Mouse (Mus musculus): ENCODE results near the gene Sec63.
A peak's percentile ranks its signal among the peaks of the same experiment; 100 is the strongest.

Gene Sec63

DNA sequence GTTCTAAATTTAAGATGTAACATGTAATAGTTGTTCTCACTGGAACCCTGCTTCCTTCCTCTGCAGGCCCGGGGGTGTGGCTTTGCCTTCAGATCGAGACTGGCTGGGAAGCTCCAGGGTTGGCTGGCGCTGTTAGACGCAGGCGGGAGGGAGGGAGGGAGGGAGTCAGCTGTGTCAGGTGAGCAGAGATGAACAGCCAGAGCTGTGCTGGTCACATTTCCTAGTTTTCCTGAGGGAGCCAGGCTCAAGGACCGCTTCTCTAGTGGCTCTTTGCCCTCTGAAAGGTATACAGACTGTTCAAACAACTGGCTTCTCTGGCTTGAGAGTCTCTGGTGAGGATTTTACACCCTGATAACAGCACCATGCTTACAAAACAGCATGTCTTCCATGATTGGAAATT, 69.1 kb downstream of the Sec63 start:
- no peak for DNase-seq

DNA sequence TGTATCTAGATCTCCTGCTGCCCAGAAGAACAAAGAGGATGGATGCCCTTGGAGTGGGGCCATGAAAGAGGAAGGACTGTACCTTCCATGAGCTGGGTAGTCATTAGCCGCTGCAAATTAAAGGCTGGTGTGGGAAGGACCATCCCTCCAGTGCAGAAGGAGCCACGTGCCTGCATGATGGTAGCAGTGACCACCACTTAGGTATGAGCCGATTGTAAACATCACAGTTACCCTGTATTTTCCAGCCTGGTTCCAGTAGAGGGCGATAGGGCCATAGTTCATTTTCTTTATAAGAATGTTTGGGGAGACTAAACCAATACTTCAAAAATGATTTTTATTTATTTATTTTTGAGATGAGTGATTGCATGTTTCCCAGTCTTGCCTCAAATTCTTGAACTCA, 71.4 kb downstream of the Sec63 start:
- DNase-seq = no peak

DNA sequence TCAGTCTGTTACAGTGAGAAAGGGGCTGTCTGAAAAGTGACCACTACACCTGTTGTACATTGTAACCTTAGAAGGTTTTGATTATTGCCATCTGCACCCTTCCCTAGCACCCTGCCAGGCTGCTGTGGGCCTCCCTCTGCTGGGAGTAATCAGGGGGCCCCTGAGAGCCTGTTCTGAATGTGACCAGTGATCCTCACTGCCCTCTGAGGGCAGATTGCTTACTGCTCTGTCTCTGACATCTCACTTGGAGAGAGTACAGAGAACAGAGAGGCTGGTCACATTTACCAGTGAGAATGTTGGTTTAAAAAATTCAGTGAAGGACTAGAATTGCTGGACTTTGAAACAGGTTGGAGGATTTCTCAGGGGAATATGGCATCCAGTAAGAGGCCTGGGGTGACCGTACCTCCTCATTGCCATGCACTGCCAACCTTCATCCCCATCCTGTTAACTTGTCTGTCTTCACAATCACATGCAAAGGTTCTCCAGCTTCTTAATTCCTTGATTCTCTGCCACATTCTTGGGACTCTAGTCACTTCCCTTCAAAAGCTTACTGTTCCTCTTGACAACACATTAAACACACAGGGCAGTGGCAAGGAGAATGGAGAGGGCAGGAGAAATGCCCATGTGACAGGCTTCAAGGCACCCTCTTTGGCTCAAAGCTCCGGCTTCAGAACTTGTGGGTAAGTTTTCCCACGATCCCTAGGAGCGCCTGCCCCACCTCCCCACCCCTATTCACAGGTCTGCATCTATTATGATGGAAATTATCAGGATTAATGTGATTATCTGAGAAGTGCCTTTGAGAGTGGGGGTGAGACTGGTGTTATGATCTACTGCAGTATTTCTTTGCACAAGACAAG, 72.8 kb downstream of the Sec63 start:
- no peak for DNase-seq

DNA sequence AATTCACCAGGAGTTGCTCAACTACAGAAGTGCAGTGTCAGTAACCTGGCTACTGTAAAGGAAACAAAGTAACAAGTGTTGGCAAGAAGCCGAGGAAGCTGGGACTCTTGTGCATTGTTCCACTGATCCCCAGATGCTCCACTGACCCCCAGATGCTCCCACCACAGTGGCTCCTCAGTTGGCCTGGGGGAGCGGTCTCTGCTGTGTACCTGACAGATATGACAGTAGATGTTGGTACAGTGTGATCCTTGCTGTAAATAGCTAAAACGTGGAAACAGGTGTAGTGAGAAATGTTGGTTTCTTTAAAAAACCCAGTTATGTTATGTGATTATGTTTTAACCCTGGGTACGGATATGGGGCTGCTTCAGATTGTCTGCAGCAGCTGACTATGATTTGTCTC, 76.8 kb downstream of the Sec63 start:
- DNase-seq = no peak

DNA sequence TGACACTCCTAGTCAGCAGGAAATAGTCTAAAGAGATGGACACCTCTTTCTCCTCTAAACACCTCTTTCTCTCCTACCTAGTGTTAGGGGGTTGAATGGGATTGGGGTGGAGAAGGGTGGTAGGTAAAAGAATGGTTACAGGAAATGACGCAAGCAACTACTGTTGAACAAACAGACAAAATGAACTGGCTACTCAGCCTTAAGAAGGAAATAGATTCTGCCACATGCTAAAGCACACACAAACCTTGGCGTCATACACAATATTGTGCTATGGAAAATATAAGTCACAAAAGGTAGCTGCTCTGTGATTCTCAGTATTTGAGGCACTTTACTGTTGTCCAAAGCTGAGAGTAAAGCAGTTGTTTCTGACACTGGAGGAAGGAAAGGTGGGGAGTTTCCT, 77.4 kb downstream of the Sec63 start:
- no peak for DNase-seq

DNA sequence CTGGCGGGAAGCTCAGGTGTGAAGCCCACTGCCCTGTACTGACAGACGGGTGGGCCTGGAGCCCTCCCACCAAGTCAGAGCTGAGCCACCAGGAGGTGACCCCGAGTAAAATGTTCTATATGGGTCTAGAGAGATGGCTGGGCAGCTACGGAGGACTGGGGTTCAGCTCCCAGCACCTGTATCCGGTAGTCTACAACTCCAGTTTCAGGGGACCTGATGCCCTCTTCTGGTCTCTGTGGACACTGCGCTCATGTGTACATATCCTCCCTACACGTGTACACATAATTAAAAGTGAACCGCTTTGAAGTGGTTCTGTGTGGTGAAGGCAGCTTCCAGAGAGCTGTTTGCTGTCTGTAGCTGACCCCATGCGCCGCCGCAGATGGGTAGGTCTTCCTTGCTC, 78.7 kb downstream of the Sec63 start:
- no peak for DNase-seq

DNA sequence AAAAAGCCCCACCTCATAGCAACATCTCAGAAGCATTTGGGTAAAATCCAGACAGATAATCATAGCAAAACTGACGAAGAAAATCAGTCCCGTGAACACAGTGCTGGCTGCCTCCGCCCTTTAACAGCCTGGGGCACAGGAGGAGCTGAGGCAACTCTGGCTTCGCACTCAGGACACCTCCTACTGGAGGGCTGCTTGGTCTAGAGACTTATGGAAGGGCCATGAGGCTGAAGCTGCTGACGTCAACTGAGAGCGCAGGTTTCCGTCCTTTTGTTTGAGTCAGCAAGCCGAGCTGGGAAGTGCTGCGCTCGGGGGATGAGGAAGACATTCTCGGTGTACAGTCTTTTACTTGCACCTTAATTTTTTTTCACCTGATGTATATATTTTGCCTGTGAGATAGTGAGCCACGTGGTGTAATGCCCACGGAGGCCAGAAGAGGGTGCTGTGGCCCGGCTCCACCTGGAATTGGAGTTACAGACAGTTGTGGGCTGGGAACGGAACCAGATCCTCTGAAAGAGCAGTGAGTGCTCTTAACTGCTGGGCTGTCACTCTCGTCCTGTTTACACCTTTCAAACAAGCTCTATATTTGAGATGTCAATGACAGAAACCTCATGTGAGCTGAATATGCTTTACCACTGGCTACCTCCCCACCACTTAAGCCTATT, 80.4 kb downstream of the Sec63 start:
- DNase-seq = no peak

DNA sequence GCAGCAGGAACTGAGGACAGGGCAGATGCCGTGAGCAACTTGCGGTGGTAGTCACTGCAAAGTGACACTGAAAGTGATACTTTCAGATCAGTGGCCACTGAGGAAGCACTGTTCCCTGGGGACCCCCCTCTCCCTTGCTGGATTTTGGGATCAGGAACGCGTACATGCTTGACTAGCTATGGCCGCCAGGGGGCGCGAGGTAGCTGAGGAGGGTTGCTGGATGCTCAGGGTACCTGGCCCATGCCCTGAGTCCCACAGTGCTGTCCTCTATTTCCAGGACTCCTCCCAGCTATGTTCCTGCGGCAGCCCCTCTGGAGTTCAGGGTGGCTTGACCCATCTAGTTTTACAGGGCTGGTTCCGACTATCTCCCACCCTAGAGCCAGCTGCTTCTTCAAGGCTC, 81.1 kb downstream of the Sec63 start:
- DNase-seq = peak; percentile 57

DNA sequence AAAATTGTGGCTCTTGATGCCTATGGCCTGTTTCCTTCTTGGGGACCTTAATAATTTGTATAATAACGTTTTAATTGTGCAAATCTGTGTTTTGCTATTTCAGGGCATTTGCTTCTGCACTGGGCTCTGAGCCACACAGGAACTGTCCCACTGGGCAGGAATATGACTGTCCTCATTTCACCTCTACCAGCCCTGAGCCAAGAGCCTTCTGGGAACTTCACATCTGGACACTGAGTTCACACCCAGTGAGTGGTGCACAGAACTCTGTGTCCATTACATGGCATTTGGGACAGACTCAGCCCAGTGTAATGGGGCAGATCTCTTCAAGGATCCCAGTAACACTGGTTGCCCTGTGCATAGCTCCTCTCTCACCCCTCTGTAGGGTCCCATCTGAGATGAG, 82.1 kb downstream of the Sec63 start:
- no peak for DNase-seq

DNA sequence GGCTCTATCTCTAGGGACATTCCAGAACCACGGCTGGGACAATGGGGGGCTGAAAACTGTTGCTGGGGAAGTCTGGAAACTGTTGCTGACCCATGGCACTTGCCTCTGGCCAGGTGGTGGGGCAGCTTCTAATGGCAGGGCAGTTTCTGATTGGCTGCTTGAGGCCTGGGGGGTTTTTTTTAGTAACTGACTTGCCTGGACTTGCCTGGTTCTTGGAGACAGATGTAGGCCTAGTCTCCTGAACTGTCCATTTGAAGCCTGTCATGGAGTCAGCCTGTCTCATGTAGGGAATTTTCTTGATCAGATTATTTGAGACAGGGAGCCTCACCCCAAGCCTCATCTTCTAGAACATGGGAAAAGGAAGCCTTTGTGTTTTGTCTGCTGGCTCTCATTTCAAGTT, 84.2 kb downstream of the Sec63 start:
- no peak for DNase-seq

DNA sequence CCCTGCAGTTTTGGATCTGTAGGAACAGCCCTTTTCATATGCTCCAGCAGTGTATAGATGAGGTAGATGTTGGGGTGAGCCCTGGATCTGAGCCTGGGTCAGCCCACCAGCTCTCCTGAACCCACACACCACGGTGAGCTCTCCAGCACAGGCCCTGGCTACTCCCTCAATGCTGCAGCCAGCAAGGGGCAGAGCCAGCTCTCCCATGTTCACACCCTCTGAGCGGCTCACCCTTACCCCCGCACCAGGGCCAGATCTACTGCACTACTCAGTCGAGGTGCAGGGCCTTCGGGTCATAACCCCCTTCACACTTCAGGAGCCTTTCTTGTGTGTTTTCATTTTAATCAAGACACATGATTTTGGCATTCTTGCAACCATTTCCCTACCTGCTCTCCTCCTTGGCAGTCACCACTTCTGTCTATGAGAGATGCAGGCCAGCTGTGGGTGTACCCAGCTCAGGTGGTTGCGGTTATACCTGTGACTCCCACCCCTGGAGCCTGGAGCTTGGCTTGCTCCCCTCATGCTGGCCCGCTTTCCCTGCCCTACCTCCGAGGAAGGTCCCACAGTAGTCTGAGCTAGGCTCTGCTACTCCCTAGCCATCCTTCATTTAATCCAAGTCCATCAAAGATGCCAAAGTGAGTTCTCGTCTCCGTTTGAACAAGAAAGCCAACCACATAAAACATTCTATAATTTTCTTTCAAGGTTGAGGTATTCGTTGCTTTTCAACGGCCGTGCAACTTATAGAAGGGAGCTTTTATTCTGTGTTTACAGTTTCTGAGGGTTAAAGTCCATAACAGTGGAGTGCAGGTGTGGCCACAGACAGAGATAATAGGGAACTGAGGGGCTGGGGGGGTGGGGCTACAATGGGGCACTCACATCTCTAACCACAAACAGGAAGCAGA, 87.1 kb downstream of the Sec63 start:
- DNase-seq = no peak

DNA sequence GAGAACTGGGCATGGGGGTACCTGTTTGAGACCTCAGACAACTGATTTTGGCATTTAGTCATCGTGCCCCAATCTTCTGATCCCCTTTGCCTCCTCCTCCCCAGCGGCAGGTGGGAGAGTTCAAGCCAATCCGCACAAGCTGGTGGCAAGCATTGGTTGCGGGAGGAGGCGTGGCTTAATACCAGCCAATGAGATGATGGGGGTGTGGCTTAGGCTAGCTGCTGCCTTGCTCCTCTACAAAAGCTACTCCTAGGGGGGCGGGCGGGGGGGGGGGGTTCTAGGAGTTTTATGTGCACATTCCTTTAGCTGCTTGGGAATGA, 87.7 kb downstream of the Sec63 start:
- no peak for DNase-seq

DNA sequence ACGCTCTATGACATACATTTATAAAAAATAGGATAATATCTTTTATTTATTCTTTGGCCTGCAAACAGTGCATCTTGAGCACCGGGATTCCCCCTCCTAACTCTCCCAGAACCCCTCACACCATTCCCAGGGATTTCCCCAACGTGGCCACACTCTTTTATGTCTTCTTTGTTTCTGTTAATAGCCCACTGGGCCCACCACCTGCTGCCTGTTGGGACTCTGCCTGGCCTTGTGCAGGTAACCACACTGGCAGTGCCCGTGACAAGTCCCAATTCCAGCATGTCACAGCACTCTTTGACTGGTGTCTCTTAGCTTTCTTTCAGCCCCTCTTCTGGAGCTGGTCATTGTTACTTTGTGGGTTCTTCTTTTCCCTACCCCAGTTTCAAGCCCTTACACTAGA, 93.5 kb downstream of the Sec63 start:
- no peak for DNase-seq

DNA sequence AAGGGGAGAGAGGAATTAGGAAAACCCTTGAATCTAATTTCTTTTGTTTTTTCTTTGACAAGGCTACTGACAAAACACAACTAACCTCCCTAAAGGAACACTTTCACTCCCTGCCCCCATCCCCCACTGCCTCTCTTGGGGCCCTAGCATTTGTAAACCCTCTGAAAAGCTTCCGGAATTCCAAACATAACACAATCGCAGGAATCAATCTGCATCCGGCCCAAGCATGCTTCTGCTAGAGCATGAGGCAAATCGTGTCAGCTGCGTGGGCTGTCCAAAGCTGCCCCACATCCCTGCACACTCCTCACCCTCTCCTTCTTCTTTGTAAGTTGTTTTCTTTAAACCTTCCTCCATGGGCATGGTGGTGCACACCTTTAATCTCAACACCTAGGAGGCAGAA, 94.0 kb downstream of the Sec63 start:
- no peak for DNase-seq

DNA sequence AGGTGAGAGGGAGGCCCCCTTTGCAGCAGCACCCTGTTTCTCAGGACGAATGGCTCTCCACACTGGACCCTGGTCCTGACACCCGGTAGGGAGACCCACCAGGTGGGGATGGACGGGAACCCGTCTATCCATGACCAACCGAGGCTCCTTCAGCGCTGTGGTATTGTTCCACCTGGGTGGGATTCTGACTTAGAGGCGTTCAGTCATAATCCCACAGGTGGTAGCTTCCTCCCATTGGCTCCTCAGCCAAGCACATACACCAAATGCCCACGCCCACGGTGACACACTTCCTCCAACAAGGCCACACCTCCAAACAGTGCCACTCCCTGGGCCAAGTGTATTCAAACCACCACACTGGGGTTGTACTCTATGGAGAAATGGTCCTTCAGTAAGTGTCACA, 95.3 kb downstream of the Sec63 start:
- no peak for DNase-seq

DNA sequence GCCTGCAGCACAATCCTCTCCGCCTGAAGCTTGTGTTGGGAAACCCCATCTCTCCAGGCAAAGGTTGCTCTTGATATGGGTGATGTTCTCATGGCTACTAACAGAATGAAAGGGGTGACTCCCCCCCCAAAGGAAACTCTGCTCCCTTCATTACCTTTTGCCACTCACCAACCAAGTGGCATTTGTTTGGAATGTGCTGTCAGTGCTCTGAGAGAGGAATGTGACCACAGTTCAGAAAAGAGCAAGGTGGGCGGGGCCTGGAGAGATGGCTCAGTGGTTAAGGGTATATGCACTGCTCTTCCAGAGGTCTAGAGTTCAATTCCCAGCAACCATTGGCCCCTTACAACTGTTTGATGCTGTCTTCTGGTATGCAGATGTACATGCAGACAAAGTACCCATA, 95.7 kb downstream of the Sec63 start:
- DNase-seq = no peak

DNA sequence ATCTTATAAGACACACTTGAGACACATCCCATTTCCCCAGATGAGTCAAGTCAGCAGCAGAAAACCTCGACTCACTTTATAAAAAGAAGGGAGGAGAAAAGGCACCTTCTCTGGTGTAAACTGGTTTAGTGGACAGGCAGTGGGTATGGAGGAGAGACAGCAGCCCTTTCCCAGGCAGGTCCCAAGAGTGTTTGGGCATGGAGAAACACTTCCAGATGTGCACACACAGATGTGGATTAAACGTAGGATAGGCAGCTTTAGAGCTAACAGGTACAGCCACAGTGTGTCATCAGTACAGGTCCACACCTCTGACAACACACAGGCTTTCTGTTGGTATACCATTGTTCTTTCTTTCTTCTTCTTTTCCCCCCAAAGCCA, 98.5 kb downstream of the Sec63 start:
- DNase-seq = no peak

DNA sequence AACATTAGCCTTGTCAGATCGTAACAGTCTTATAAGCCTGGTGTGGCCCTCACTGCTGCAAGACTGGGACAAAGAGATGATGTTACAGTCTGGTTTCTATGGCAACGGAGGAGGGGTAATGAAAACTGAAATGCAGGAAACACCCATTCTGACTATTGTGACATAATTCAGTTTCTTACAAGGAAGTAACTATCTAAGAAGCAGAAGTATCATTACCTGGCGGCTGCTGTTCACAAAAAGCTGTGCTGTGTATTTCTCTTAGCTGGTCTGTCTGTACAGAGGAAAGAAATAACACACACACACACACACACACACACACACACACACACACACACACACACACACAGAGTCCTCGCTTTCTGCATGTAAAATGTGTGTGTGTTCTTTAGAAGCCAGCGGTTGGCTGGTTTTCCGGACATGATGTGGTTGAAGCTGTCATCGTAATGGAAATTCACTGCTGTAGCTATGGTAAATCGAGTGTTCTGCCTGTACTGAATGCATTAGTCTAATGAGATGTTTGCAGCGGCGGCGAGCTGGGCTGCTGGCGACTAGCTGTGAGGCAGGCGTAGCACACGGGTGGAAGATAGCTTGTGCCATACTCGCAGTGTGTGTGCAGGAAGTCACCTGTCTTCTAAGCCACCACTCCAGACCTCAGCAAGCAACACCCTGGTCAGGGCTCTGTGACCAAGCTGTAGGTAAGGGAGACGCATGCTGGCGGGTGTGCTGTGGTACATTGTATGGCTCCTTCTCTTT, 99.0 kb downstream of the Sec63 start, which contains the start of gene Scml4:
Gene Scml4 (plus strand): TSS at position 212 of the 753 bp plus-strand sequence.
- peak; percentile 21 for DNase-seq

DNA sequence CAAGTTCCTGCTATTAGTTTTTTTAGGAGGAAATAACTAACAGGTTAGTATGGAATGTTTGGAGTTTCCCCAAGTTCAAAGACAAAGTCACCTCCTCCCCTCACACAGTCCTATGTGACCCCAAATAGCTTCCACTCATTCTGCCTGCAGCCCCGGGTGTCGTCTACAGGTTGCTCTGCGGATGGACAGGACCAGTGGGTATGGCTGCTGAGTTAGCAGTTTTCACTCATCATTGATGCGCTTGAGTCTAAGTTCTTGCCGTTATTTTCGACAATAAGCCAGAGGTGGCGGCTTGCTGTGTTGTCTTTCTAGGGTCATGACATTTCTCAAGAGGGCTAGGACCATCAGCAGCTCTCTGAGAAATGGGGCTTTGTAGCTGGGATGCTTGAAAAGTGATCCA, 100.2 kb downstream of the Sec63 start:
- DNase-seq = no peak

DNA sequence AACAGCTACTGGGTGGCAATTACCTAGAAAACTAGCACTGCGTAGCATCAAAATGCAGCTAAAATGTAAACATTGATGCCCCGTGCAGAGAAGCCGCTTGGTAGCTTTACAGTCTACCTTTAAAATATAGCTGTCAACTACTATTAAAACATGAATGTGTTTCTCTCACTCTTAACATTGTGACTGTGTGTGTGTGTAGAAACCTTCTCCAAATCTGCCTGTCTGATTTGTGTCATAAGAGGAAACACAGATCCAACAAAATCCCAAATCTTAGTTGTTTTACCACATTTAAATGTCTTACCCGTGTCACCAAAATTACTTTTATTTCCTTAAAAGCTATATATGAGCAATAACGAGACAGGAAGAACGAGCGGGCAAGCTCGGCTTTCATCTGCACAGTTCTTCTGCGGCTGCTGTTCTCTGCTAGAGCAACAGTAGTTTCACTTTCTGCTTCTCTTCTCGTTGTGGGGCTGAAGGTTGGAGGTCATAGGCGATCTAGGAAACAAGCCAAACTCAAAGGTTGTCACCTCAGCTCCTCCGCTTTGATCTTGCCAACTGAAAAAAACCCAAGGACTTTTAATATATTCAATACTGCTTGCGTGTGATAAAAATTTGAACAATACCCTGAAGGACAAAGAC, 100.9 kb downstream of the Sec63 start:
- DNase-seq = no peak

DNA sequence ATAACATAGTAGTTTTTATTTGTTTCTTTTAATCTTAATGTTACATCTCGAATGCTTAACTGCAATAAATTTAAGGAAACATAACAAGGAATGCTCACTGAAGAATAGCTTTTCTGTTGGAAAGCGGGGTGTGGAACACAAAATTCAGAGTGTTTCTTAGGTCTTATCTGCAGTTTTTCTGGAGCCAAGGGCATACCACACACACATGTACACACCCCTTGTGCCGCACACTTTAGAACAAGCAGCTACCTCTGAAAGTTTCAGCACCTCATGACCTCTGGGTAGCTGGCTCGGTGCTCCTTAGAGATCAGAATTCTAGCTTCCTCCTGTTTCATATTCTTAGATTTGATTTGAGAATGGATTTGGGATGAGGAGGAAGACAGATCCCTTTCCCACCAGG, 101.5 kb downstream of the Sec63 start:
- DNase-seq = no peak

DNA sequence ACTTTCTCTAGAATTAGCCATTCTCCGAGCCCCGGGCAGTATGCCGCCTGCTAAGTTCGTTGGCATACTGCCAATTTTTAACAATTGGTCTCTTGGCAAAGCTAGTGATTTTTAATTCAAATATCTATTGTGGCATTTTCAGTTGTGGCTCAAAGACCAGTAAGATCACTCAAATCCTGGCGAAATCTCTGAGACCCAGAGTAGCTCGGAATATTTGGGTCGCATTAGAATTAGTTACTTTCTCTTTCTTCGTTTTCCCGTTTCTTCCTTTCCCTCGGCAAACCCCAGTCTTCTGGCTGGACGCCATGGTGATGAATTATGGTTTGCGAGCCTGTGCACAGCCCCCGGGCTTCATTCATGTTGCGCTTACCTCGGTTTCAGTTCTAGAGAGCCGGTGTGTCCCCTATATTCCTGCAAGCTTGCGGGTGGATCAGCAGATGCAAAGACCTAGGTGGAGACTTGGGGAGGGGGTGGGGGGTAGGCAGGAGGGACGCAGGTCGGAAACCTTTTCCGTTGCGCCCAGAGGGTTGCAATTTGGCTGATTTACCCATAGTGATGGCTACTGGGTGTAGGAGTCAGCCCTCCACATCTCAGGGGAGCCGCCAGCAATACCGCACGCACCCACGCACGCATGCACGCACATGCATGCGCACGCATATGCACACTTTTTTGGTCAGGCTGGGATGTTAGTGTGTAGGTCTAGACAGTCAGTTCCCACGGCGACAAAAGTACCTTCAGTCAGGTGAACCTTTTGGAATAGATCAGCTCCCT, 102.5 kb downstream of the Sec63 start:
- peak; percentile 74 for DNase-seq
